ENCODE assay signal across 8 mouse cellular contexts in the genomic region with DNA sequence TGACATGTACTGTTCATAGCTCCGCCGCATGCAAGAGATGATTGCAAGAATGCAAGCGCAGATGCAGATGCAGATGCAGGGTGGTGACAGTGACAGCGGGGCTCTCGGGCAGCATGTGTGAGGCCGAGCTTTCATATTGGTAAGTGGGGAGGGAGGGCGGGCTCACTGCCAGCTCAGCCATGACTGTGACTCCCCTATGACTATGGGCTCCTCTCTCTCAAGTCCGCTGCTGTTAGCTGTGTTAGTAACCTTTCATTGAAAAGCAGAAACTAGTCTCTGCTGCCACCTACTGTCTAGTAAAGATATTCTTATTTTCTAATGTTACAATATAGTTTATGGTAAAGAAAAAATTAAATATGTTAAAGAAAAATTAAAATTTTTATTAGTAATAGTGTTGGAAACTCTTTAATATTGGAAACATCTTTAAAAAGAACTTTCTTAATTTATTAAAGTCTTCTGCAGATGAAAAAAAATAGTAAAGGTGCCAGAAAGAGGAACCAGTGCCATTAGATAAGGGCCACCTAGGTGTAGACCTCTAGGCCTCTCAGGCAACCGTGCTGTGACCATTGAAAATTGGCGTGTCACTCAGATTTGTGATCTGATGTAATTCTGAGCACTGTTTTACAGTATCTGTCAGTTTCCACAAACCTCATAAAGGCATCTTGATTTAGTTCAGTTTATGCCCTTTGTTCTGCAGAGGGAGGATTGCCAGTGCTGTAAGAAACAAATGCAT. TPM values are rescaled to one million over a fixed set of nuclear protein-coding genes. Genes with fewer than 3 reads are reported as not detected.
DNase-seq lines count a peak whose midpoint lies in the region.

No protein-coding gene starts in this region.

- peak; percentile 33 for DNase-seq in adrenal gland, adult 2 months
- DNase-seq in adrenal gland, postnatal 25 days, result no peak
- DNase-seq in layer of hippocampus, postnatal 14 days (ENCODE audit: low spot score in 2 of 2), result peak; percentile 12 to 55
- DNase-seq in layer of hippocampus, adult 9-10 months (ENCODE audit: low spot score), result no peak
- peak; percentile 26 to 41 for DNase-seq in cerebellum, postnatal 25 days
- peak; percentile 31 for DNase-seq in hindlimb bud, embryonic 11.5 days (ENCODE audit: extremely low spot score, low read depth, low spot score)
- DNase-seq in neural tube, embryonic 10.5 days (ENCODE audit: extremely low spot score, low spot score), result peak; percentile 17
- DNase-seq in frontal cortex, postnatal 10 days (ENCODE audit: low spot score in 2 of 2), result no peak

RNA-seq across cellular contexts. Expression of gene Farp2, which starts 4.8 kb away (rescaled TPM):
- 10 to 100 TPM; 17.0 to 21.7 TPM for total RNA-seq in adrenal gland, adult 2 months (2021)
- 5.2 and 5.9 TPM in 2 replicates for polyA plus RNA-seq in adrenal gland, adult 2 months (2012; rRNA removed)
- 19.2 and 26.9 TPM in 2 replicates for total RNA-seq in adrenal gland, postnatal 25 days (2021)
- total RNA-seq in layer of hippocampus, postnatal 14 days (2021), result 10 to 100 TPM; 14.3 to 14.6 TPM

RNA-seq across cellular contexts. Expression of gene Hdlbp, which starts 28.5 kb away (rescaled TPM):
- 100 to 1,000 TPM; 314 to 430 TPM for total RNA-seq in adrenal gland, adult 2 months (2021)
- 40.4 and 51.2 TPM in 2 replicates for polyA plus RNA-seq in adrenal gland, adult 2 months (2012; rRNA removed)
- total RNA-seq in adrenal gland, postnatal 25 days (2021), result 339 and 351 TPM in 2 replicates
- total RNA-seq in layer of hippocampus, postnatal 14 days (2021), result 100 to 1,000 TPM; 146 to 155 TPM

Comparison
In these comparisons a context has a peak if more than half of its experiments do, and no peak if none do; other contexts are left out.
1. DNase-seq: peak in adrenal gland, adult 2 months (single experiment), layer of hippocampus, postnatal 14 days (2 of 2), cerebellum, postnatal 25 days (2 of 2), hindlimb bud, embryonic 11.5 days (single experiment) and neural tube, embryonic 10.5 days (single experiment); none in adrenal gland, postnatal 25 days (single experiment), layer of hippocampus, adult 9-10 months (single experiment) and frontal cortex, postnatal 10 days (0 of 2).